Mouse (Mus musculus) heart, postnatal 14 days (tissue): Measurements from ENCODE around the gene Msh5. TPM values are rescaled to one million over a fixed set of nuclear protein-coding genes. Genes with fewer than 3 reads are reported as not detected.
A peak's percentile ranks its signal among the peaks of the same experiment; 100 is the strongest.

Experiments used
- DNase-seq, 2 experiments: peaks; one replicate each; pipeline ENCODE4 v3.0.0; 2021 to 2022
- intact Hi-C: fragments of 180-260 bp; cut with DNase I; formaldehyde crosslinking; loops from one replicate; pipeline ENCODE4 v1.15.1; 2025
- total RNA-seq, 2 experiments: library from RNA; stranded (reverse); gene quantifications; 2 replicates each; pipeline ENCODE4 v1.2.3; 2021

Gene Msh5
- total RNA-seq, 2 experiments from 2014 or later, result 1.6 to 2.0 TPM

GRCm38 (mm10) chr17:34981690-34982180 is 64.8 kb downstream of the Msh5 start, which contains the start of gene Lsm2:
Gene Lsm2, plus strand, starts transcription at chr17:34981862.
- DNase-seq, result peak; percentile 91 to 92
- intact Hi-C loops, result loop anchor here (5.0 kb wide), 2 partner anchors 69 to 129 kb away; partner anchors contain the start of genes Nelfe, Skiv2l and Slc44a4

GRCm38 (mm10) chr17:34980655-34981054 is 65.9 kb downstream of the Msh5 start:
- intact Hi-C loops, result loop anchor here (5.0 kb wide), 2 partner anchors 68 to 128 kb away; partner anchors contain the start of genes Nelfe, Skiv2l and Slc44a4
- DNase-seq, result peak in 1 of 2 experiments; percentile 45

- DNase-seq, result no peak
- intact Hi-C loops, result loop anchor here (5.0 kb wide), 2 partner anchors 67 to 127 kb away; partner anchors contain the start of genes Nelfe, Skiv2l and Slc44a4
These were observed 66.9 kb downstream of the Msh5 start for GRCm38 (mm10) chr17:34979631-34980030.

Other genes with a start within 250 kb of the Msh5 start
- gene Cyp21a1, start 242.2 kb downstream of the Msh5 start, total RNA-seq, result not detected
- gene Stk19, start 209.8 kb downstream of the Msh5 start, total RNA-seq, result 10 to 100 TPM; 10.7 to 13.5 TPM
- 10 to 100 TPM; 17.5 to 18.2 TPM for gene Dxo, start 209.7 kb downstream of the Msh5 start, total RNA-seq
- gene Skiv2l, start 196.5 kb downstream of the Msh5 start, total RNA-seq, result 10 to 100 TPM; 25.0 to 25.4 TPM
- 10 to 100 TPM; 13.1 to 15.5 TPM for gene Nelfe, start 196.4 kb downstream of the Msh5 start, total RNA-seq
- gene Cfb, start 184.2 kb downstream of the Msh5 start, total RNA-seq, result 1 to 10 TPM; 6.3 to 7.8 TPM
- gene Zbtb12, start 167.3 kb downstream of the Msh5 start, total RNA-seq, result 1 to 10 TPM; 5.1 to 6.1 TPM
- gene Gm20547, start 164.7 kb downstream of the Msh5 start, total RNA-seq, result not detected
- gene C2, start 148.5 kb downstream of the Msh5 start, total RNA-seq, result 1 to 10 TPM; 4.3 to 6.0 TPM
- 10 to 100 TPM; 45.2 to 49.4 TPM for gene Ehmt2, start 148.3 kb downstream of the Msh5 start, total RNA-seq
- gene Slc44a4, start 132.3 kb downstream of the Msh5 start, total RNA-seq, result under 1 TPM in 1 of 2 experiments, not detected in 1; 0.17 TPM
- 10 to 100 TPM; 14.0 to 14.6 TPM for gene Neu1, start 115.5 kb downstream of the Msh5 start, total RNA-seq
- gene Hspa1b, start 87.5 kb downstream of the Msh5 start, total RNA-seq, result 1 to 10 TPM; 3.8 to 3.9 TPM
- gene Gm20481, start 76.8 kb downstream of the Msh5 start, total RNA-seq, result not detected
- gene Hspa1a, start 74.6 kb downstream of the Msh5 start, total RNA-seq, result 1 to 10 TPM; 2.3 to 3.3 TPM
- gene Hspa1l, start 74.0 kb downstream of the Msh5 start, total RNA-seq, result 1 to 10 TPM; 2.7 to 4.7 TPM
- gene Lsm2, start 64.9 kb downstream of the Msh5 start, total RNA-seq, result 10 to 100 TPM; 19.2 to 25.0 TPM
- 10 to 100 TPM; 24.5 to 26.0 TPM for gene Vars, start 45.8 kb downstream of the Msh5 start, total RNA-seq
- gene Vwa7, start 30.2 kb downstream of the Msh5 start, total RNA-seq, result 1 to 10 TPM; 5.3 to 5.9 TPM
- gene Sapcd1, start 18.7 kb downstream of the Msh5 start, total RNA-seq, result under 1 TPM; 0.34 to 0.48 TPM
- 10 to 100 TPM; 61.6 to 72.9 TPM for gene Clic1, start 3.2 kb upstream of the Msh5 start, total RNA-seq
- 10 to 100 TPM; 49.3 to 50.0 TPM for gene Ddah2, start 12.3 kb upstream of the Msh5 start, total RNA-seq
- gene Ly6g6c, start 18.6 kb upstream of the Msh5 start, total RNA-seq, result not detected
- gene Mpig6b, start 19.4 kb upstream of the Msh5 start, total RNA-seq, result under 1 TPM; 0.61 to 0.74 TPM
- not detected for gene Ly6g6e, start 30.2 kb upstream of the Msh5 start, total RNA-seq
- gene Ly6g6d, start 31.3 kb upstream of the Msh5 start, total RNA-seq, result 1 to 10 TPM in 1 of 2 experiments, under 1 TPM in 1; 0.67 to 3.3 TPM
- not detected for gene Ly6g6f, start 38.9 kb upstream of the Msh5 start, total RNA-seq
- gene Abhd16a, start 42.5 kb upstream of the Msh5 start, total RNA-seq, result 10 to 100 TPM; 53.7 to 56.7 TPM
- gene Ly6g5c, start 61.5 kb upstream of the Msh5 start, total RNA-seq, result not detected
- gene Ly6g5b, start 68.7 kb upstream of the Msh5 start, total RNA-seq, result under 1 TPM in 1 of 2 experiments, not detected in 1; 0.41 TPM
- gene Gpank1, start 74.7 kb upstream of the Msh5 start, total RNA-seq, result 1 to 10 TPM; 7.0 to 7.7 TPM
- gene Csnk2b, start 75.3 kb upstream of the Msh5 start, total RNA-seq, result 100 to 1,000 TPM; 172 to 176 TPM
- 10 to 100 TPM; 28.0 to 29.6 TPM for gene D17H6S53E, start 79.6 kb upstream of the Msh5 start, total RNA-seq
- not detected for gene Apom, start 85.3 kb upstream of the Msh5 start, total RNA-seq
- gene Bag6, start 88.4 kb upstream of the Msh5 start, total RNA-seq, result 100 to 1,000 TPM; 237 to 245 TPM
- 100 to 1,000 TPM; 148 to 174 TPM for gene Prrc2a, start 118.2 kb upstream of the Msh5 start, total RNA-seq
- gene Aif1, start 129.3 kb upstream of the Msh5 start, total RNA-seq, result 1 to 10 TPM; 1.4 to 2.8 TPM
- 1 to 10 TPM; 3.8 to 4.0 TPM for gene Lst1, start 141.7 kb upstream of the Msh5 start, total RNA-seq
- 1 to 10 TPM; 1.2 to 3.8 TPM for gene Ltb, start 147.7 kb upstream of the Msh5 start, total RNA-seq
- under 1 TPM; 0.29 to 0.39 TPM for gene Tnf, start 155.3 kb upstream of the Msh5 start, total RNA-seq
- under 1 TPM in 1 of 2 experiments, not detected in 1; 0.20 TPM for gene Lta, start 158.6 kb upstream of the Msh5 start, total RNA-seq
- under 1 TPM in 1 of 2 experiments, not detected in 1; 0.71 TPM for gene Gm16181, start 174.1 kb upstream of the Msh5 start, total RNA-seq
- gene Atp6v1g2, start 186.9 kb upstream of the Msh5 start, total RNA-seq, result 1 to 10 TPM; 4.1 to 4.4 TPM
- 10 to 100 TPM in 1 of 2 experiments, 1 to 10 TPM in 1; 8.4 to 10.4 TPM for gene Nfkbil1, start 189.0 kb upstream of the Msh5 start, total RNA-seq
- gene Ddx39b, start 195.0 kb upstream of the Msh5 start, total RNA-seq, result 100 to 1,000 TPM; 107 to 118 TPM
- gene H2-D1, start 216.0 kb upstream of the Msh5 start, total RNA-seq, result 10 to 100 TPM; 77.3 to 77.5 TPM